Mouse (Mus musculus) forebrain, embryonic 10.5 days (tissue): ENCODE data around the gene Cux2. TPM values are rescaled to one million over a fixed set of nuclear protein-coding genes. Genes with fewer than 3 reads are reported as not detected.

ENCODE experiments used
- DNase-seq: peaks from one replicate; pipeline ENCODE4 v3.0.0-alpha.2; 2017; ENCODE audit warnings: low spot score; ENCODE audit errors: extremely low spot score
- H3K27ac ChIP-seq: fragments of 300-500 bp; sonication (generic); 2 replicates; pipeline ENCODE4 v1.5.1; 2016; ENCODE audit warnings: mild to moderate bottlenecking
- H3K27me3 ChIP-seq: fragments of 300-500 bp; sonication (generic); 2 replicates; pipeline ENCODE4 v1.6.1; 2016; ENCODE audit warnings: mild to moderate bottlenecking; ENCODE audit not compliant: poor library complexity, severe bottlenecking
- H3K36me3 ChIP-seq: fragments of 300-500 bp; sonication (generic); replicated peaks from 2 replicates; pipeline ENCODE4 v1.6.1; 2016; ENCODE audit warnings: mild to moderate bottlenecking, moderate library complexity
- H3K4me1 ChIP-seq: fragments of 300-500 bp; sonication (generic); 2 replicates; pipeline ENCODE4 v1.6.1; 2016
- H3K4me3 ChIP-seq: fragments of 300-500 bp; sonication (generic); 2 replicates; pipeline ENCODE4 v1.5.1; 2016; ENCODE audit warnings: mild to moderate bottlenecking, moderate library complexity
- H3K9me3 ChIP-seq: fragments of 300-500 bp; sonication (generic); 2 replicates; pipeline ENCODE4 v1.6.1; 2016; ENCODE audit warnings: mild to moderate bottlenecking, moderate library complexity
- WGBS: fragments of 180-500 bp; shearing (Covaris S2); methylation state at CpG from one replicate; pipeline ENCODE4 v1.1.7; 2016; 5-methylcytosine and 5-hydroxymethylcytosine counted together
- polyA plus RNA-seq: library from polyadenylated mRNA; unstranded; fragments of >200 nt; fragmentation: Nextera tagmentation; extraction: Ambion mirVana; gene quantifications from 2 replicates; pipeline ENCODE4 v1.2.1, GENCODE M21; 2016

The Cux2 gene
- polyA plus RNA-seq, 1 experiment from 2014 or later, result 6.5 TPM

DNA sequence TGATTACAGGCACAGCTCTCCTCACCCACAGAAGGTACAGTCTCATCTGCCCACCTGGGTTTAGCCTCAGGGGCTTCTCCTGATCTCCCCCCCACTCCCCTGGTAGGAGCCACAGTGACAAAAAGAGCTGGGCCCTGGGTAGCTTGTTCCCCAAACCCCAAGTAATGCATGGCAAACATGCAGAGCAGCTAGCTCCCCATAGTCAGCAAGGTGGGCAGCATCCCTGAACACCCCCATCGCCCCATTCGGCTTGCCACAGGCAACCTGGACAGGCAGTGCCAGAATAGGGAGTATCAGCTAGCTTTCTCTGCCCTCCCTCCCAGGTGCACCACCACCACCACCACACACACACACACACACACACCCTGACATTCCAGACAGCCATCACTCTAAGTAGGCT lies 216.7 kb downstream of the Cux2 start:
- peaks cover 73% of the 10 kb centered on the region for H3K4me1 ChIP-seq
- H3K27me3 ChIP-seq, result peaks cover 88% of the 10 kb centered on the region
- peaks cover 4% of the 10 kb centered on the region for H3K36me3 ChIP-seq
- peak overlapping the region; percentile 4; the same call in 1 of the 2 replicates for H3K4me3 ChIP-seq
- DNase-seq, result no peak
- no peaks in the 10 kb centered on the region for H3K9me3 ChIP-seq
- 86% methylated on average over 2 of the region's 2 CpGs for WGBS
- H3K27ac ChIP-seq, result no peak overlapping the region

DNA sequence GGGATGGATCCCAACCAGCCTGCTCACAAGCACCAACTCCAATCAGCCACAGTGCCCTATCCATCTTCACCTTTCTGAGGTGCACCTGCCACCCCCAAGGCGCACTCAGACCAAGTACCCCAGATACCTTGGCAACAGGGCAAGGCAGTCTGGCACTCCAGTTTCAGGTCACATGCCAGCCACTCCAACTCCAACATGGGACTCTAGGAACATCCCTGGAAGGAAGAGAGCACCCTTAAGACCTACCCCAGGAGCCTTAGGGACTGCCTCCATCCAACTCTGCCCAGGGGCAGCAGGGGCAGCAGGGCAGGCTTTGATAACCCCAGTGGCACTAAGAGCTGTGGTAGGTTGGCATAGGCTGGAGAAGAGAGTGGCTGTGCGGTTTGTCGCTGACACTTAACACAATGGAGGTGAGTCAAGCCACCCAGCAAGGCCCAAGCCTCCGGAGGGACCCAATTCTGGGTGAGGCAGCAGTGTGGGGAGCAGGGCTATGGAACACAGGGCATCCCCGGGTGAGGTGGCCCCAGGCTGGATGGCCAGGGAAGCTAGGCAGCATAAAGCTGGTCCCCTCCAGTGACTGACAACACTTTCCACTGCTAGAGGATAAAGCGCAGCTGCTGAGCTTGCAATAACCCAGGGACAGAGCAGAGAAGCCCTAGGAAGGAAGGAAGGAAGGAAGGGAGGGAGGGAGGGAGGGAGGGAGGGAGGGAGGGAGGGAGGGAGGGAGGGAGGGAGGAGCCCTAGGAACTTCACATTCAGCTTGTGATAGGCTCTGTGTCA lies 217.3 kb downstream of the Cux2 start:
- WGBS, result 88% methylated on average over 6 of the region's 6 CpGs
- Histone ChIP-seq H3K36me3 (peaks cover 9% of the 10 kb centered on the region), H3K9me3 (no peaks in the 10 kb centered on the region), H3K27ac (no peak overlapping the region), H3K4me3 (no peak overlapping the region), H3K4me1 (peaks cover 69% of the 10 kb centered on the region), H3K27me3 (peaks cover 88% of the 10 kb centered on the region)
- DNase-seq, result no peak

DNA sequence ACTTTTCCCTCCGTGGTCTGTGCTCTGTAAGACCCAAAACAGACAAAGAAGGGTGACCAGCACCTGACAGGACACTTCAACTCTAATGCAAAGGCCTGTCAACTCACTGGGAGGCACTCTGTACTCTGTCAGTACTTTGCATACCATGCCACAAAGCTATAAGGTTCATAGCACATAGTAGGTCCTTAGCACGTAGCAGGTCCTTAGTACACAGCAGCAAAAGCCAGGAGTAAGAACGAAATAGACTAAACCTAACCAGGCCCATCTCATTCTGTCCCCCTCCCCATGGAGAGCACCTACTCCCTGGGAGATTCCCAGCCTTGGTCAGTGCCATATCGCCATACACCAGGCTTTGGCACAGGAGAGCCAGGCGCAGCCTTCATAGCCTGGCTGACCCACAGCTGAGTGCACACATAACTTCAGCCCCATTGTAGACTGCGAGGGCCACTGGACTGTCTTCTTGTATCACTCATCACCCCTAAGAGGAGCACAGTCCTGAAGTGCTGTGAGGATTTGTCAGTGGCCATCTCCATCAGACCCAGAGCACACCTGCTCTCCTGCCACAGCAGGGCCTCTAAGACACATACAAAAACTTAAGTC lies 218.8 kb downstream of the Cux2 start:
- peaks cover 92% of the 10 kb centered on the region for H3K27me3 ChIP-seq
- 84% methylated on average over 6 of the region's 6 CpGs for WGBS
- no peak for DNase-seq
- H3K4me1 ChIP-seq, result peaks cover 54% of the 10 kb centered on the region
- H3K9me3 ChIP-seq, result no peaks in the 10 kb centered on the region
- H3K27ac ChIP-seq, result no peak overlapping the region
- no peak overlapping the region for H3K4me3 ChIP-seq
- peaks cover 19% of the 10 kb centered on the region for H3K36me3 ChIP-seq

DNA sequence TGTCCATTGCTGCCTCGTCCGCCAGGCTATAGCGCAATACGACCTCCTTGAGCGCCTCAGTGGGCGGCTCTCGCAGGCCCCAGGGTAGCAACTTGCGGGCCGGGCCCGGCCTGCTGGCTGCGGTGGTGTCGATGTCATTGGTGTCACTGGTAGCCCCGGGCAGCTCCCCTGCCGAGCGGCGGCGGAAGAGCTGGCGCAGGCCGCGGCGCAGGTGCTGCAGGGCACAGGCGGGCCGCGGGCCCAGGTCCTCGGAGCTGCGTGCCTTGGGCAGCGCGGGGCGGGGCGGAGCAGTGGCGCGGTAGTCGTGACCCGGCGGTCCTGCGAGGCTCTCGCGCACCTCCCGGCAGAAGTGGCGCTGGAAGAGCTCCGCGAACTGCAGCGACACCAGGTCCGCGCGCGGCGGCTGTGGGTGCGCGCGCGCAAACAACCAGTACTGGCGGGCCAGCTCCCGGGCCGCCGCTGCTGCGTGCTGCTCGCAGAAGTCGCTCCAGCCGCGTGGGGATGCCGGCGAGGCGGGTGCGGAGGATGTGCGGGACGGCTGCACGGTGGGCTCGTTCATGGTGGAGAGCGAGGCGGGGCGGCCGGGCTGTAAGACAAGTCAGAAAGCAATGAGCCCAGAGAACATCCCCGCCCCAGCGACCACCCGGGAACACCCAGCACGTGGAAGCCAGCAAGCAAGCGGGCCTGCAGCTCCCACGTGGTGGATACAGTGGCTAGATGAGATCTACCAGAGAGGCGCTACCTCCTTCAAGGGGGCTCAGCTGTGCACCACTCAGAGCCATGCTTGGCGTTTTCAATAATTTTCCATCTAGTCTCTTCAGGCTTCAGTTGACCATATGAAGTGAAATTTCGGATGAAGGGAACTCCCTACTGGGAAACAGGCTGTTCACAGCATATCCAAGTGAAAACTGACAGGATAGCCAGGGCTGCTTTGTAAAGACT lies 221.1 kb downstream of the Cux2 start:
- Histone ChIP-seq H3K27me3 (peaks cover 69% of the 10 kb centered on the region), H3K4me1 (peaks cover 39% of the 10 kb centered on the region), H3K36me3 (peaks cover 38% of the 10 kb centered on the region), H3K27ac (peak overlapping the region; percentile 56), H3K9me3 (no peaks in the 10 kb centered on the region), H3K4me3 (peak overlapping the region; percentile 59)
- no peak for DNase-seq
- WGBS, result 6% methylated on average over 82 of the region's 82 CpGs

DNA sequence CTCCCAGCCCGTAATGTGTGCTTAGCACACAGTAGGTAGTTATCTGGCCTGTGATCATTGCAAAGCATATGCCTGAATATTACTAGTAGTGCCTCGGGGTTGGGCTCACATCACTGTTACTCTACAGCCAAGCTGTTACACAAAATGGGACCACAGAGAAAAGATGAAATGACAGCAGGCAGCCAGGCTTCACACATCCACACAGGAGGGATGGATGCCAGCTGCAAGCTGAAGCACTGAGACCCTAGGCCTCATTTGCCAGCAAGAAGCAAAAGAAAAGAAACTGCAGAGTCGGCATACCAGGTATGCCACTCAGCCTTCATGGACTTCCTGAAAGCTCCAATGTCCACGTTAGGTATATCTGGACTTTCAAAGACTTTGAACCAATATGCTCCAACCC lies 222.0 kb downstream of the Cux2 start:
- Histone ChIP-seq H3K27me3 (peaks cover 63% of the 10 kb centered on the region), H3K9me3 (no peaks in the 10 kb centered on the region), H3K4me3 (peak overlapping the region; percentile 59; the same call in 1 of the 2 replicates), H3K27ac (no peak overlapping the region), H3K36me3 (peaks cover 42% of the 10 kb centered on the region), H3K4me1 (peaks cover 39% of the 10 kb centered on the region)
- no peak for DNase-seq
- 83% methylated on average over 4 of the region's 4 CpGs for WGBS

DNA sequence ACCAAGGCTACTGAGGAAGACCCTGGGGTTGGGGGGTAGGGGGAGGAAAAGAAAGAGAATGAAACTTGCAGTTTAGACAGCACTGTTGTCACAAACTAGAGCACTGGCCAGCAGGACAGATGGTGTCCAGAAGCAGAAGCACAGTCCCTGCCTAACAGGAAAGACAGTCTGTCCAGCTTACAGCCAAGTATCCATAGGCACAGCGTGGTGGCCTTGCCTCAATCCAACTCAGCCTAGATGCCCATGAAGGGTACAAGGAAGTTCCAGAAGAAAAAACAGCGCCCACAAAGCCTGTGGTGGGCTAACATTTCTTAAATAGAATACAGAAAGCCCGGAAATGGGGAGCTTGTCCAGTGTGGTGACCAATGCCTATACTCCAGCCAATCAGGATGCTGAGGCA lies 224.3 kb downstream of the Cux2 start:
- peaks cover 36% of the 10 kb centered on the region for H3K4me1 ChIP-seq
- no peak overlapping the region for H3K27ac ChIP-seq
- H3K36me3 ChIP-seq, result peaks cover 63% of the 10 kb centered on the region
- DNase-seq, result no peak
- no peak overlapping the region for H3K4me3 ChIP-seq
- peaks cover 42% of the 10 kb centered on the region for H3K27me3 ChIP-seq
- WGBS, result 92% methylated on average over 3 of the region's 3 CpGs
- no peaks in the 10 kb centered on the region for H3K9me3 ChIP-seq

DNA sequence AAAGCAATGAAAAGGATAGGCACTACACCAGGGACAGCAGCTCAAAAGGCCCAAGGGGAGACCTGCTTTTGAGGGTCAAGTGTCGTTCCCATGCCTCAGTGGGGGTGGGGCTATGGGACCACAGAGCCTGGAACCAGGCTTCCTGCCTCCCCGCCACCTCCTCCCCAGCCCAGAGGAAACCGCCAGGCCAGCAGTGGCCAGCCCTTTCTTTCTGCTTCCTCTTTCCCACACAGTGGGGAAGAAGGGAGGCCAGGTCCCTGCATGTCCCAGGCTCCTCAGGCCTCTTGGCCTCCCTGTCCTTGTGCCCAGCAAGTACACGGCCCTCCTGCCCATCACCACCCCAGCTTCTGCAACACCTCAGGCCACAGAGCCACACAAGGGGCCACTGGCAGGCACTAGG lies 225.8 kb downstream of the Cux2 start:
- Histone ChIP-seq H3K36me3 (peaks cover 78% of the 10 kb centered on the region), H3K27me3 (peaks cover 27% of the 10 kb centered on the region), H3K4me1 (peaks cover 31% of the 10 kb centered on the region), H3K9me3 (no peaks in the 10 kb centered on the region), H3K4me3 (no peak overlapping the region), H3K27ac (peak overlapping the region; percentile 31; the same call in 1 of the 2 replicates)
- WGBS, result 76% methylated on average over 4 of the region's 4 CpGs
- no peak for DNase-seq

DNA sequence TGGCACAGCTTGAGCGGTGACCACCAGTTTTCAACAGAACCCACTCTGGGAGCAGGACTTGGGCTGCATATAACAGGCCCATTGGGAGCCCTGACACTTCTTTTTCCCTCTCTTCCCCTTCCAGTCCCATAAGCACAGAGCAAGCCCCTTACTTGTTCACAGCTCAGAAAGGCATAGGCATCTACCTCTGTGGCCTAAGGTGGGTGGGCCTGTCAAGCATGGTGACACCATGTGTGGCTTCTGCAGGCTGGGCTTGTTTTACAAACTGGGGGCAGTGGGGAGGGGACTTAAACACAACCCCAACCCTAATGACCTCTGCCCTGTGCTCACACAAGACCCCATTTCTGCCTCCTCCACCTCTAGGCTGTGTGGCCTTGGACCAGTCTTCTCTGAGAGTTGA lies 226.2 kb downstream of the Cux2 start:
- peaks cover 22% of the 10 kb centered on the region for H3K27me3 ChIP-seq
- no peak for DNase-seq
- no peaks in the 10 kb centered on the region for H3K9me3 ChIP-seq
- 93% methylated on average over 1 of the region's 1 CpGs for WGBS
- peaks cover 26% of the 10 kb centered on the region for H3K4me1 ChIP-seq
- peak overlapping the region; percentile 31; the same call in 1 of the 2 replicates for H3K27ac ChIP-seq
- peaks cover 82% of the 10 kb centered on the region for H3K36me3 ChIP-seq
- no peak overlapping the region for H3K4me3 ChIP-seq

DNA sequence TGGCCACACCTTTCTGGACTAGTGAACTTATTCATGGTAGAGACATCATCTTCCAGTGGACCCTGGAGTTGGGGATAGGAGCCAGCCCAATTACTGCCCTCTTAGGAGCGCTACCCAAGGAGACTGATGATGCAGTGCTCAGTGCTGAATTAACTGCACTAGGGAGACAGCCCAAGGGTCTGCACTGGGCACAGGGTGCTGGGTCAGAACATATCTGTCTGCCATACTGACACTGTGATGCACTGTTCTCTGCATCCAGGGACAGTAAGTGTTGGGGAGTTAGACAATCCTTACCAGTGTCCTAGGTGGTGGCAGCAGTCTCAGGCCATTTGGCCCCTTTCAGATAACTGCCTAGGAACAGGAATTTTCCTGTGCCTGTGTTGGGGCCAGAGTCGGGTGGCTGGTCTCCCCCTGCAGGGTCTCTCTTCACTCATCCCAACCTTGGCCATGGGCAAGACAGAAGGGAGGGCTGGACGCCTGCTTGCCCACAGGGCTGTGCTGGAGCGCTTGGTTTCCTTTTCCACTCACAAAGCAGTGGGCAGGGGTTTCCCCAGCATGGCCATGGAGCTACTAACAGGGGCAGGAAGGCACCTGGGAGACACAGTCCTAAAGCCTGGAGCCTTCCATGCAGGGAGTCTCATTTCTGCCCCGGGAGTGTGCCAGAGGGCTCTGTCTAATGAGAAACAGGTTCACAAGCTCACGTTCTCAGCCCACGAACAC lies 227.0 kb downstream of the Cux2 start:
- Histone ChIP-seq H3K4me3 (no peak overlapping the region), H3K27me3 (peaks cover 15% of the 10 kb centered on the region), H3K36me3 (peaks cover 85% of the 10 kb centered on the region), H3K9me3 (no peaks in the 10 kb centered on the region), H3K27ac (peak overlapping the region; percentile 31), H3K4me1 (peaks cover 20% of the 10 kb centered on the region)
- DNase-seq, result no peak
- 78% methylated on average over 7 of the region's 7 CpGs for WGBS

DNA sequence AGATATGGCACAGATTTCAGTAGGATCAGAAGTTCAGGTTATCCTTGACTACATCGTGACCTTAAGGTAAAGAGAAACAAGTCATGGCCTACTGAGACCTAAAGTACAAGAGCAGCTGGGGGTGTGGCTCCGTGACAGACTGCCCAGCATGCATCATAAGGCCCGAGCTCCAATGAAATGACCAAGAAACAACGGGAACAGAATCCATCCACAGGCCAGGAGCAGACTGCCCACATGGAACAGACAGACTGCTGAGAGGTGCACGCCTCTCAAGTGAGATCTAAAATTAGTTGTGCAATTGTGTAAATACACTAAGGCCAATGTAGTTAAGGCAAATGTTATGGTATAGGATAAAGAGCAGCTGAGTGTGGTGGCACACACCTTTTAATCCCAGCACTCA lies 228.3 kb downstream of the Cux2 start:
- Histone ChIP-seq H3K27me3 (peaks cover 1% of the 10 kb centered on the region), H3K4me1 (peaks cover 20% of the 10 kb centered on the region), H3K36me3 (peaks cover 89% of the 10 kb centered on the region), H3K27ac (no peak overlapping the region), H3K9me3 (no peaks in the 10 kb centered on the region), H3K4me3 (no peak overlapping the region)
- DNase-seq, result no peak
- WGBS, result 82% methylated on average over 5 of the region's 5 CpGs

DNA sequence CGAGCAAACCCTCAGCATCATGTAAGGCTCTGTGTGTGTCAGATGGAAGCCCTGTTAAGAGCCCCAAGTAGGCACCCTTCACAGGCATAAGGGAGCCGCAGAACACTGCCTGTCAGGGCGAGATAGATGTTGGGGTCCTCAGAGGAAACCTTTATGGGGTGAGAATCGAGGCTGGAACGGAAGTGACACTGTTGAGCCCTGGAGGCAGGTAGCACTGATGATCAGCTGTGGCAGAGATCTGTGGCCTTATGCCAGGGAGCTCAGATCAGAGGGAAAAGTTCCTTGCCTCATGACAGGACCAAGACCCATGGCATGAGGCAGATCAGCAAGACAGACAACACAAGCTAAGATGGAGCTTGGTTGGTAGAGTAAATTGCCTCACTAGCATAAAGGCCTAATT lies 228.8 kb downstream of the Cux2 start:
- 87% methylated on average over 5 of the region's 5 CpGs for WGBS
- H3K36me3 ChIP-seq, result peaks cover 89% of the 10 kb centered on the region
- H3K27me3 ChIP-seq, result no peaks in the 10 kb centered on the region
- H3K4me3 ChIP-seq, result no peak overlapping the region
- peaks cover 20% of the 10 kb centered on the region for H3K4me1 ChIP-seq
- no peak overlapping the region for H3K27ac ChIP-seq
- no peak for DNase-seq
- H3K9me3 ChIP-seq, result no peaks in the 10 kb centered on the region

DNA sequence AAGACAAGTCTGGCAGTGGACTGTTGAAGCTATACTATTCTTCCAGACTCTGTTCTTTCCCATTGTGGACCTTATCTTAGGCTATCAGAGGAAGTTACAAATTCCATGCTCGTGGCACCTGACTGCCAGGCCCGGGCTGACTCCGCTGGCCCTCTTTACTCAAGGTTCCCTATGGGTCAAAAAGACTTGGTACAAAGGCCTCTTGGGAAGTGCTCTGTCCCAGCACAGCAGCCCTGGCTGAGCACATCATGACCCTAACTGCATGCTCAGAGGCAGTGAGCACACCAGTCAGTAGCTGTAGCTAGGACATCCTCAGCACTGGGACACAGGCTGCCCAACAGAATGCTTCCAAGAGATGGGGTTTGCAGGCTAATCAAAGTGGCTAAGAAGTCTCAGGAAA lies 229.2 kb downstream of the Cux2 start:
- Histone ChIP-seq H3K9me3 (no peaks in the 10 kb centered on the region), H3K27me3 (no peaks in the 10 kb centered on the region), H3K4me3 (no peak overlapping the region), H3K36me3 (peaks cover 91% of the 10 kb centered on the region), H3K27ac (no peak overlapping the region), H3K4me1 (peaks cover 20% of the 10 kb centered on the region)
- DNase-seq, result no peak
- 97% methylated on average over 3 of the region's 3 CpGs for WGBS
